Mouse (Mus musculus): ENCODE results near the gene Sema7a.

DNA sequence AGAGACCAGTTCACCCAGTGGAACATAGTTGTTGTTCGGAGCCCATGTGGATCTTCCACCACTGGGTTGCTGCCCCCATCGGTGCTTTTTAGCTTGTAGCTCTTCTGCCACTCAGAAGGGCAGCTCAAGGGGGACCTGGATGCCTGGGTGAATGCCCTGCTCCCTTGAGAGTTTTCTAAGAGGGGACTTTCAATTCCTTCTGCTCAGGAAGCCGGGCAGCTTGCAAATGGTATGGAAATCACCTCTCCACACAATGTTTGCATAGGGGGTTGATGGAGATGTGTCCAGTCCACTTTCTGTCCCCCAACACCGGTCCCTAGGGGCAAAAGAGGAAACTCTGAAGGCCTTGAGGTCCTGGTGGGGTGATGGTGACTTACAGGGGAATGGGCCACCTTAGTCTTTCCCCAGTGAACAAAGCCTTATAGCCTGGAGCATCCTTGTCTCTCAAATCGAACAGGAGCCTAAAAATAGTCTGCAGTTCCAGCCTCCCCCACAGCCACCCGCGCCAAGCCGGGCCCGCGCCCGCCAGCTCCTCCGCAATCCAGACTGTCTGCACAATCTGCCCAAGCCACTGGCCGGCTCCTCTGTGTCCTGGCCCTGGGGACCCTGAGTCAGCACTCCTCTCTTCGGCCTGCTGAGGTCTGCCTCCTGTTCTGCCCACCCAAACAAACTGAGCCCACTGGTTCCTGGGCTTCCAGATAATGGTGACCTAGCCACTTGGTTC is 27.5 kb downstream of the Sema7a start:
- no peak for TF ChIP-seq CTCF (IDR thresholded peaks at IDR 0.05; ENCODE audit: borderline replicate concordance, extremely low read depth, insufficient read depth, insufficient read length)
- no peak for TF ChIP-seq POLR2A (IDR thresholded peaks at IDR 0.05; ENCODE audit: borderline replicate concordance, extremely low read depth, insufficient read depth, insufficient read length, poor library complexity, severe bottlenecking)

All from brain, embryonic 14.5 days (tissue).